Mouse (Mus musculus) spleen, embryonic (tissue): ENCODE results near the gene Mob3b.

Experiments used
- CTCF ChIA-PET: fragments of 350-600 bp; sonication (Branson Sonifier 250); formaldehyde crosslinking; loops from one replicate; lab custom pipeline; 2022; lab: Charles Lee

The Mob3b gene

DNA sequence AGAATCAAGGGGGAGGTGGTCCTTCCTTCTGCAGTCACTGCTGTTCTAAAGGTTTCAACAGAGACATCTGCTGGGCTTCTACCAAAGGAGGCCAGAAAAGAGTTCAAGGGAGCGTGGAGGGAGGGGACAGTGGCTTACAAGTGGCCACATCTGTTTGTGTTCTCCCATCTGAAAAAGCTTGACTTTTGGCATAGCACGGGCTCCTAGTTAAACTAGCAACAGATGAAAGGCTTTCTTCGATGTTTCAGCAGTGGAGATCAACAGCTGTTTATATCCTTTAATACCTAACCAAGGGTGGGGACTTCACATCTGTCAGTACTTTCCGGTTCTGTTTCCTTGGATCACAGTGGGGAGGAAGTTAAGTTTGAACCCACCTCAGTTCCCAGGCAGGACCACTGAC, 88.5 kb downstream of the Mob3b start:
- CTCF ChIA-PET = no interaction called here

DNA sequence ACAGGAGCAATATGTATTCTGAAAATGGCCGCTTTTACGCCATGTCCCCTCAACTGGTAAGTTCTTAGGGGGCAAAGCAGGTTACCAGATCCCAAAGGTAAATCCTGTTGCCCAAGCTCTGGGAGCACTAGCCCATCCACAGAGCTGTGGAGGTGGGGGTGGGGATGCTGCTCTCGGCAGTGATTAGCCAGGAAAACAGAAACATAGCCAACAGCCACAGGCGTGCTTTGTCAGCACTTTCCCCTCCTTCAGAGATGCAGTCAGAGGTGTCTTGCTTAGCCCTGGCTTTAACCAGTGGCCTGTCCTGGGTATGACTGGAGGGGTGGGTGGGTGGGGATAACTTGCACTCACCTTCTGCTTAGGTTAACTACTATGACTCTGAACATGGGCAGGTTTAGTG, 91.1 kb downstream of the Mob3b start:
- CTCF ChIA-PET = no interaction called here

DNA sequence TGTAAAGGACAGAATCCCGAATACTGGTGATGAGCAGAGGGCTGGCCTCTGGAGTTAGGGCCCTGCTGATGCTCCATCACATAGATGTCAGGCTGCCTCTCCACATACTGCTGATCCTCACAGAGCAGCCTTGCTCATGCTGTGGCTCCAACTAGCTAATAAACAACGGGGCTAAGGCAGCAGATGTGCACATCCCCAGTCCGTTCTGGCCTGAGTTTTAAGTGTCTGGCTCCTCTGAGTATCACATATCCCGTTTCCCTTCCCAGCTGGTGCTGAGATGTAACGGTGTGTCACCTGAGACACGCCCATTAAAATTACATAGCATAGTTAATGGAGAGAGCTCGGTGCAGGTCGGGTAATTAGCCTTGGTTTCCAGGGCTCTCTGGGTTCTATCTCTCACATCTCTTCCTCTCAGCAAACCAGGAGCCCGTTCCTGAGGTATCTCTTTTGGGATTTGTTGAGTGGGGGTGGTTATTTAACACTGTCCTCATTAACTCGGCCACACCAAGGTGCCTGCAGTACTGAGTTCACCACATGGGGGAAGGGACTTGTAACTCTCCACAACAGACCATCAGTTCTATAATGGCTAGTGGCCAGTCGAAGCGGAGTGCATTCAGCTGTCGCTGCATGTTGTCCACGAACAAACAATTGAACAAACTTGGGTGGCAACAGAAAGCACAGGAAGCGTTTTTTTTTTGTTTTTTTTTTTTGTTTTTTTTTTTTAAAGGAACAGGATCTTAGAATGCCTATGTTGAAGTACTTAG, 92.0 kb downstream of the Mob3b start:
- CTCF ChIA-PET = no interaction called here

DNA sequence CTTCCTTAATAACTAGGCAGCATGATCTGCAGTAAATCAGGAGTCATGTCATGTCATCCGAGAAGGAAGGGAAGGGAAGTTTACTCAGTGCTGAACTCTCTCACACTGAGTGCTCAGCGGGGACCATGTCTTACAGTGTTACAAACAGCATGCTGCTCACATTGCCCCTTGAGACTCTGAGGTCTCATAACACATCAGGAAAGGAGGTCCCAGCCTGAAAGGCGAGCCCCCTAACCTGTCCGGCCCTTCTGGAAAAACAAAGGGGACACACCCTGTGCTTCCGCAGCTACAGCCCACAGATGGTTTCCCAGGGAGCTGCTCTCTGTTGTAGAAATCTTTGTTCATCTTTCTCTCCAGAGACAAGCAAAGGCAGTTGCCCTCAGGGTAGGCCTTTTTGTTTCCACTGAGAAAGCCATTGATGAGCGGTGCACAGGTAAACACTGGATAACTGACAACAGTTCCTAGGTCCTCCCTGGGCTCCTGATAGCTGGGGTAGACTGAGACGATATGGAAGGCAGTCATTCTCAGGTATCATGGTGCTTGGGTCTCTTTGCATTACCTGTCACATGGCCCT, 94.1 kb downstream of the Mob3b start:
- CTCF ChIA-PET = no interaction called here

DNA sequence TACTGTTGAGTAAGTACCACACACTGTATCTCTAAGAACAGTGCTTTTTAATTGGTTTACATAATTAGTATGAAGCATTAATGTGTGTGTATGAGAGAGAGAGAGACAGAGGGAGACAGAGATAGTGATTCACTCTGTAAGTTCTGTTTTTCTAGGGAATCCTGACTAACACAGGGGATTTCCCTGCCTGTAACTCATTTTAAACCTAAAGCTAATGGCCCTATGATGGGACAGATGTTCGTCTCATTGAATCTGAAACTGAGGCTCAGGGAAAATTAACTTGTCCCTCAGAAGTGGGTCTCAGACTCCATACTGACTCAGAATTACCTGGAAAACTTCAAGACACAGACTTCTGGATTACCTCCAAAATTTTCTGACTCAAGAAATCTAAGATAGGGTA, 96.3 kb downstream of the Mob3b start:
- CTCF ChIA-PET = interaction anchor here (0.6 kb wide), 2 partner anchors 21 to 26 kb away, joined by 8 to 13 read pairs; no protein-coding TSS in a partner anchor

DNA sequence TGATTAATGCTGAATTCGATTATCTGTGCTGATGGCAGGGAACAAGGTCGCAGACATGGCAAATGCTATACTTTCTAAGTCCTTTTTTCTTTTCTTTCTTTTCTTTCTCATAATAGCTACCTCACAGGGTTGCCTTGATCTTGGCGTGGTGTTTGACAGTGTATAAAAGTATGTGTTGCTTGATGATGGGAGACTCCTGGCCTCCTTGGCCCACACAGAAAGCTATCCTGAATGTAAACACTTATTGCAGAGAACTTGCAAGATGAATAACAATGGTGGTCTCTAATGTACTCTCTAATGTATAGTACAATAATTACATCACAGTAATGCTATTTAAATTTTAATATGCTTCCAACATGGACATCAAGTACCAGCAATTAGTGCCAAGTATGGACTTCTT, 96.9 kb downstream of the Mob3b start:
- CTCF ChIA-PET = interaction anchor here (0.6 kb wide), 1 partner anchor 21 kb away, joined by 8 read pairs; no protein-coding TSS in a partner anchor

DNA sequence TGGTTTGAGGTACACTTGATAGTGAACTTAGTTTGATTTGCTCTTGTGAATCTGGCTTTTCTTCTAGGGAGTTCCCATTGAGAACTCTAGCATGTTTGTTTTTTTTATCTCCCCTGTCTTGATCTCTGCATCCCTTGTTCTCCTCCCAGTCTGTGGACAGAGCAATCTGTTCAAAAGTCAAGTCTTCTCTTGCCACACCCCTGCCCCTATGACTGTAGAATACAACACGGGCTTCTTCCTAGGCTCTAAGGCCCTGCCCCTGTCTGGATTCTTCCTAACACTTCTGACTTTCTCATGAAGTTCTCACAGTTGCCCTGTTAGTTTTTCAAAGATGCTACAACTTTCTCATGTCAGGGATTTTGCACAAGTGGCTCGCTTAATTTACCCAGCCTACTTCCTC, 102.9 kb downstream of the Mob3b start:
- CTCF ChIA-PET = no interaction called here

DNA sequence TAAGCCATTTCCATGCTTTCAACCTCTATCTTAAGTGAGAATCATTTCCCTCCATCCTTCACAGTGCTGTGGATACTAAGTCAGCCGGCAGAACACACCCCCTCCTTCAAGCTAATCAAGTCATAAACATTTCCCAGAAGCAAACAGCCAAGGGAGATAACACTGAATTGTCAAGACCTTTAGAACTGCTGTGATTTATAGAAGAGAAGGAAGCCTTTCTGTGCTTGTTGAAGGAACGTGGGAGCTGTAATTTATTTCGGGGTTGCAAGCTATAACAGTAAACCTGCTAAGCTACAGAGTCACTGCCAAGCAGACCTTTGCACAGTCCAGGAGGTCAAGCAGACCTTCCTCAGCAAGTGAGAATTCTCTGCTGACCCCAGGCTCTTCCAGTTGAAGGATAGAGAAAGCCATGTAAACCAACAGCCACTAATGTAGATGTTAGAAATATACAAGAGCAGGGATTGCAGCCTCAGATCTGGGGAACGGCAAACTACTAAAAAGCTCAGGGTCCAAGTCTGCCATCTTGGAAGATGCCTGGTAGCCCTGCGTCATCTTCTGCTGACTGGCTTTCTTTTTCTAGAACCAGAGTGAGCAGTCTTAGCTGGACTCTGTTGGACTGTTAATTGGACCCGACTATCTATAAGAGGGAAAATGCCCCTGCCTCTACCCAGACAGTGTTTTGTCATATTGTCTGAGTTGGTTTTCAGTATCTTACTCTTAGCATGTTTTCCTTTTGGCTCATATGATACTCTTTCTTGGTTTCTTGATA, 104.9 kb downstream of the Mob3b start:
- CTCF ChIA-PET = no interaction called here

DNA sequence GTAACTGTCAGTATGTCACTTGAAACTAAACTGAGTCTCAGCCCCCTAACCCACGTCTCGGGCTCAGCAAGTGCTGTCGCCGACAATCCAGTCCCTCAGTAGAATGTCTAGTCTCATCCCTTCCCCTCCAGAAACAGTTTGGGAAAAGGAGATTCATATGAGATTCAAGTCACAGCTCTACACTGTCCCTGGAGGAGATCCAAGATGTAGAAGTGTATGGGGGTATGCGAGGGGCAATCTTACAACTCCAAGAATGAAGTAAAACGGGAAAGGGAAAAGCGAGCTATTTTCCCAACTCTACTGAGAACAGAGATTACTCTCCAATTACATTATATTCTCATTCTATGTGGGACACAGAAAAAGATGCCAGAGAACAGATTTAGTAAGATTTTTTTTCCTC, 106.1 kb downstream of the Mob3b start:
- CTCF ChIA-PET = no interaction called here

DNA sequence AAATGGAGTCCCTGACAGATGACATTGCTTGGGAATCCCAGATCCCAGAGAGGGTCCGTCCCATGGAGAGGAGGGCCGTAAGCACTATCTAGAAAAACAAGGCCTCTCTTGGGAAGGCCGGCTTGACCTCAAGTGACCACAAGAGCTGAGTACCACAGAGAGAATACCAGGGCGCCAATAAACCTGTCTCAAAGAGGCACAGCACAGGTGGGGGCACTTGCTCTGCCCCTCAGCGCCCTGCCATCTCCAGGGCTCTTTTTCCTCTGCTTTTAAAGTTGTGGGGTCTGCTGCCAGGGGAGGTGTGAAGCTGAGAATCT, 107.6 kb downstream of the Mob3b start:
- CTCF ChIA-PET = no interaction called here

DNA sequence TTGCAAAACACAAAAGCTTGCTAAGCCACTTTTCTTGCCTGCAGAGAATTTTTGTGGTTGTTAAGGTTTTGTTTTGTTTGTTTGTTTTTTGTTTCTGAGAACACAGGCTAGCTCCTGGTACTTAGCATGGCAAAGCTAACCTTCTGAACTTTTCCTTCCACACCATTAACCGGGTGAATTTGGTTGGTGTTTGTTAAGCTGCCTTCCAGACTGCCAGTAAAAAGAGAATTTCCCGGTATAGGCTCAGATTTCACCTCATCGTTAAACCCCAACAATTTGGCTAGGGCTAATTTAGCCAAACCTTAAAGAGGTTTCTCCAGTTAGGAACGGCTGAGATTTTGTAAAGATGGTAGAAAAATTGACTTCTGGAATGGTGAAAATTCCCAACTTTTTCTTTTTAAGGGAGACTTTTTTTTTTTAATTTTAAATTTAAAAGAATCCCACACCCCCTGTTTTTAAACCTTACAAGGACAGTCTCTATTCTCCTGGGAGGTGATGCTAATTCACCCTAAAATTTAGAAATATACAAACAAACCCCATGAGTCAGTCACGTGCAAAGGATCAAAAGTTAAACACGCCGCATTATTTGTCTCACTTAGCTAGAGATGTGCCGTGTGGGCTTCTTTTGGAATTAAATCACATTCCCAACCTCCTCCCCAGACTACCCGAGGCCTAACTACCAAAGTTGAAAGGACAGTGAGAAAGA, 108.1 kb downstream of the Mob3b start:
- CTCF ChIA-PET = no interaction called here

DNA sequence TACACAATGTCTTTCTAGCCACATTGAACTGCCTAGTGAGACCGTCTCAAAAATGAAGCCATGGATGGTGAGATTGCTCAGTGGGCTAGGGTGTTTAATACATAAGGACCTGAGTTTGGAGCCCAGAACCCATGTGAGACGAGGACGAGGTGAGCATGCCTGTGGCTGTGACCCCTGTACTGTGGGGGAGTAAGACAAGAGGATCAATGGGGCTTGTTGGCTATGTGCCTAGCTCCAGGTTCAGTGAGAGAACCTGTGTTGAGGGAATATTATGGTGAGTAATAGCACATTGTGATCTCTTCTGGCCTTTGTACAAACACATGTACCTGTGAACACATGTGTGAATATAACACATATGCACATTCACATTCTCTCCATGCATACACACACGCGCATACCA, 116.4 kb downstream of the Mob3b start:
- CTCF ChIA-PET = no interaction called here

DNA sequence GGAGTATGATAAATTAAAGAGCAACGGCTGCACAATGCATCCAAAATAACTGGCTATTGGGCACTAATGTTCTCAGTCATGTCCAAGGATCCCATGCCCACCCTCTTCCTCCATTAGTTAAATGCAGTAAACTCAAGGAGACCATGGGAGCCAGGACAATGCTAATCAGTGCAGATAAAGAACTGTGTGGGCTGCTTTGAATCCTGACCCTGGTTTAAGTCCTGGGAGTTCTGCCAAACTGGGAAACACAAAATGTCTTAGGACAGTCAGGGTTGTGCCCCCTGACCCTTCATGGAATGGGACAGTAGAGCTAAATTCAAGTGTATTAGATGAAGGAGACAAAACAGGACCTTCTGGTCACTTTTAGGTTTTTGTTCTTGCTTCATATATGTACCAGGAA, 117.0 kb downstream of the Mob3b start:
- CTCF ChIA-PET = no interaction called here

DNA sequence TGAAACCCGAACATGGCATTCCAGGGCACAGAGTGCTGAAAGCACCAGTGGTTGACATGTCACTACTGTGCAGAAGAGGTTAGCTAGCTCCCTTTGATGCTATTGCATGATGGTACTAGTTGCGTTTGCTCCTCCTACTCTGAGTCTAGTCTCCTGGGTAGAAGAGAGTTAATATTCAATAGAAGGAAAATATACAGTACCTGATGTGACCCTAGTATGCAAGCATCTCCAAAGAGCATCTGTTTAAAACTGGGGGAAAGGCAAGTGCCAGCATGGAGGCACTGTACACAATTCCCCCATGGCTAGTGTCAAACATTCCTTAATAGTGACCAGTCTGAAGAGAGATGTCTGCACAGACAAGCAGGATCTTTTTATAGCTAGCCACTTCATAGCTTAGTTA, 119.5 kb downstream of the Mob3b start:
- CTCF ChIA-PET = no interaction called here

DNA sequence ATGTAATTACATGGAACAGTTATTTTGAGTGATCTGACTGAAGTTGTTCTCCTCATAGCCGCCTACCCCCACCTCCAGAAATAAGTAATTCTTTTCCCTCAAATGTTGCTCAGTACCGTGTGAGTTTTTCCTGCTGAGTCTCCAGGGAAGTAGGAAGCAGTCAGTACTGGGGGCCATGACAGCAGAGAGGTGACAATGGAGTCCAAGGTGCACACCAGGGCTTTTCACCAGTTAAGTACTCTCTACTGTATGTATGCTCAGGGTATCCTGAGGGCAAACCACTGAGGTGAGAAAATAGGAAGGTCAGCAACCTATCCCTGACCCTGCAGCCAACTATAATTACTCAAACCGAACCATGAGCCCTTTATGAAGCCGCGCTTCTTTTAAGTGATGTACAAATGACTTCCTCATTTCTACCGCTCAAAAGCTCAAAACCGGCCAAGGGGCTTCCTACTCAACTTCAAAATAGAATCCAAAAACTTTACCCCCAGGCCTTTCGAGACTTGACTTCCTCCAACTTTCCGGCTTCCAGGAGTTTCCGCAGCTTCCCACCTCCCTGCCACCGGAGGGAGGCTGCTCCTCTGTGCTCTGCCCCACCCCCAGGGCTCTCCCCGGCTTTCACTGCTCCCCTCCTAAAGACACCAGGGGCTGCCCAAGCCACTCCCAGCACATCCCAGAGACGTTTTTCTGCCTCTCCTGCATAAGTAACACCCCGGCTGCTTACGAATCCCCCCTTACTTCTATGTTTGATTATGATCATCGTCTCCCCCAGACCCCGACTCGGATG, 122.6 kb downstream of the Mob3b start:
- CTCF ChIA-PET = interaction anchor here (0.7 kb wide), 2 partner anchors 27 to 78 kb away, joined by 3 to 13 read pairs; no protein-coding TSS in a partner anchor

DNA sequence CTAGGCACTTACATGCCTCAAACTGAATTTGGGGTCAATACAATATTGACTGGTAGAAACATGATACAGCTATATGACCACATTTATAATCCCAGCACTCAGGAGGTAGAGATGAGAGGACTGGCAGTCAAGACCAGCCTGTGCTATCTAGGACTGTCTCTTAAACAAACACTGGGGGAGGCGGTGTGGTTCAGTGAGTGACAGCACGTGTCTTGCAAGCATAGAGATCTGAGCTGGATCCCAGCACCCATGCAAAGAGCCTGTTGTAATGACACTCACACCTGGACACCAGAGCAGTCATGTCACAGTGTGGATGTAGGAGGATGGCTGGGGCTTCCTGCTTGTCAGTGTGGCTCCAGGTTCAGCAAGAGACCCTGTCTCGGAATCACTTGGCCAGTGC, 124.5 kb downstream of the Mob3b start:
- CTCF ChIA-PET = no interaction called here

DNA sequence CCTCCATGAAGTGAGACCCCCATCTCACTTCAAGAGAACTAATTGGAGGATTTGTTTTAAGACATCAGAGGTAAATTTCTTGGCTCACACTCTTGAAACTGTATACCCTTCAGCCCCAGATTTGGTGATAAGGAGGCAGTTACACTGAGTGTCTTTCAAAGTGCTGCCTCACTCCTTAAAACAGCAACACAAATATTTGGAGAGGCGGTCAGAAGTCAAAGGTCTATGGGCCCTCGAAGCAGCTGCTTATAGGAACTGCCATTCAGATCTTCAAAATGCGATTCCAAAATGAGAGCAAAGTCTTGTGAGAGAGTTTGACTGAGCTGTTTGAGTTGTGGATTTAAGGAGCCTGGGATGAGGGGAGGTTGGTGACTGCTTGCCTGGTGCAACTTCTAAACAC, 125.7 kb downstream of the Mob3b start:
- CTCF ChIA-PET = no interaction called here

DNA sequence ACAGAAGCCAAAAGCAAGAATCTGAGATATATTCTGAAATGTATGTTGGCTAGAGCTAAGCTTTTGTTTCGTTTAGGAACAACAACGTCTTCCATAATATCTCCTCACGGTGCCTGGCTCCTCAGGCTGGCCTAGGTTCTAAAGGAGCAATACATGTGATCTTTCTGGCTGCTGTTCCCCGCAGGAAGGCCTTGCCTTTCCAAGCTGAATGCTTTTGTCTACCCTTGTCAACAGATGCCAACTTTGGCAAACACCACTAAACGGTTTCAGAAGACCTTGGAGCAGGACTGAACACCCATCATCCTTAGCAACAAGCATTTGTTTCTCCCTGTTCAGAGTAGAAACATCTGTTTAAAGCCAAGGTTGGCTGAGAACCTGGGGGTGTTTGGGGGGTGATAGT, 126.1 kb downstream of the Mob3b start:
- CTCF ChIA-PET = no interaction called here

DNA sequence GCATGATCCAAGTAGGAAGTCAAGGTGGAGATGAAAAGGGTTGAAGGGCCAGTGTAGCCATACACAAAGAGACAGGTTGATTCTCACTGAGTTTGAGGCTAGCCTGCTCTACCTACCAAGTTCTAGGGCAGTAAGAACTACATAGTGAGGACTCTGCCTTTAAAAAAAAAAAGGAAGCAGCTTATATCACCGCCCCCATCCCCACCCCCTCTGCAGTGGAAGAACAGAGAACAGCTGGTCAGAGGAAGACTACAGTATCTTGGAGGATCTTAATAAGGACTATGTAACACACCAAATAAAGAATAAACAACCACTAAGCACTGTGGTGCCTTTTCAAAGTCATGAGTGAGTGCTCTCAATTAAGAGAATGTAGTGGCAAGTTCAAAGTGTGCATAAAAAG, 138.9 kb downstream of the Mob3b start:
- CTCF ChIA-PET = no interaction called here

DNA sequence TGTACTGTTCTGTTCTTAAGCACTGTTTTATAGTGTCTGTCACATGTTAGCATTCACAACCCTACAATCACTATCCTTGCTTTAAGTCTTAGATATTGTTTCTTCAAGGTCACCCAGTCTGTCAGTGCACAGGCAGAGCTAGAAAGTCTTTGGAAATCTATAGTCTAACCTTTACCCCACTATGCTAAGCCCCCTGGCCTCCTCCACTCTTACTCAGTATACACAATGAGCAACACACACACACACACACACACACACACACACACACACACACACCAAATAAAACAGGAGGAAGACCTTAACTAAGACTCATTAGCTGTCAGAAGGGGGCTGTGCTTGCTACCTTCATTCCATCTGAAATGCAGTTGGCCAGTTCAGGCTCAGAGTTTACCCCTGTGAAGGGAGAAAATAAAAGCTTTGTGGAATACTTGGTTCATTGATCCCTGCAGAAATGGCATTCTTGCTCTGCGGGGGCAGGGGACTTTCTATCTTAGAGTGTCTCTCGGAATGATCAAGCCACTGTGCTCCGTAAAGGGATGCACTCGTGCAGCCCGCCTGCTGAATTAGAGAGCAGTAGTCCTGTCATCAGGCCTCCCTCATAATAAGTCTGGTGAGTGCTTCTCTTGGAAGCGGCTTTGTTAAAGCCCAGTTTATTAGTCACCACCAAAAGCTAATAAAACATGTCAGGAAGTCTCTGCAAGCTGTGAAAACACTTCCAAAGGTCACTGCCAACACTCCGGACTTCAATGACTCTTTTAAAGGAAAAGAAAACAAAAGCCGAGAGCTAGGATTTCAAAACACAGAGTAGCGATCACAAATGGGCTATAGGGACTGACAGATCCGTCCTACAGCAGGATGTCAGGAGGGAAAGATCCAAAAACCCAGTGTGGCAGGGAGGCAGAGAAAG, 144.6 kb downstream of the Mob3b start:
- CTCF ChIA-PET = no interaction called here
